Mouse (Mus musculus) gastrocnemius, postnatal 14 days (tissue): ENCODE data around the gene Gm21887. TPM values are rescaled to one million over a fixed set of nuclear protein-coding genes. Genes with fewer than 3 reads are reported as not detected.
"Not testable (repeated sequence)": the region's sequence is repeated elsewhere in the genome, so short reads cannot be mapped to it uniquely, and the experiment has no call there.

ENCODE experiments used
- DNase-seq: peaks from one replicate; pipeline ENCODE4 v3.0.0; 2021; ENCODE audit warnings: mixed read lengths
- intact Hi-C: fragments of 180-260 bp; cut with DNase I; formaldehyde crosslinking; loops from one replicate; pipeline ENCODE4 v1.15.1; 2025; ENCODE audit warnings: low total_unique reads
- total RNA-seq, 2 experiments: library from RNA; stranded (reverse); gene quantifications; 2 replicates each; pipeline ENCODE4 v1.2.3; 2021

The Gm21887 gene
- total RNA-seq, 2 experiments from 2014 or later = 32.5 to 36.1 TPM

DNA sequence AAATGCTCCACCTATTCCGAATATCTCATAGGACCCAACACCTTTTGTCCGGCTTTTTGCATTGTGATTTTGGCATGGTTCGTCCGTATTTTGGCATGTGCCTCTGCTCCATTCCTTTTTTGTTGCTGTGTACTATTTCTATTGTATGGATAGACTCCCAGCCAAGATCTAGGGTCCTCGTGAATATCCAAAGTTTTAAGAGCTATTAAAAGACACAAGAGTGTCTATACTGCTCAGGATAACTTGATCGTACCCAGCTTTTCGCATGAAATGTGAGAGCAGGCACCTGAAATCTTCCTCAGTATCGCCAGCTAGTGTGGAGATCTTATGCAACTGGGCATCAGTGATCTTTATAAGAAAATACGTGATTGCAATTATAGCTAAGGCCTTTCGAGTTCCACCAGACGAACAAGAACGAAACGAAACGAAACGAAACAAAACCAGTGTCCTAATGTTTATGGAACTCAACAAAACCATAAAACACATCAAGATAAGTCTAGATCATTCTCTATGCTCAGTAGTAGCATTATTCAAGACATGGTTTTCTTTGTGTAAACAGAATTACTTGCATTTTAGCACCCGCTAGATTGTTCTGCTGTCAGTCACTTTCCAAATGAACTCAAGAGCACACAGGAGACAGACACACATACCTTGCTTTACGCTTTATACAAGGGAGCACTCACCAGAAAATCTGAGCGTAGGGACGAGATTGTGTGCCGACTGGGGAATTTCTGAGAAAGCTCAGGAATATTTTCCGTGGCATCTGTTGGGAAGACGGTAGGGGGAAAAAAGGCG, 26.7 kb upstream of the Gm21887 start:
- peak; percentile 6 for DNase-seq
- intact Hi-C loops = not testable (repeated sequence)

DNA sequence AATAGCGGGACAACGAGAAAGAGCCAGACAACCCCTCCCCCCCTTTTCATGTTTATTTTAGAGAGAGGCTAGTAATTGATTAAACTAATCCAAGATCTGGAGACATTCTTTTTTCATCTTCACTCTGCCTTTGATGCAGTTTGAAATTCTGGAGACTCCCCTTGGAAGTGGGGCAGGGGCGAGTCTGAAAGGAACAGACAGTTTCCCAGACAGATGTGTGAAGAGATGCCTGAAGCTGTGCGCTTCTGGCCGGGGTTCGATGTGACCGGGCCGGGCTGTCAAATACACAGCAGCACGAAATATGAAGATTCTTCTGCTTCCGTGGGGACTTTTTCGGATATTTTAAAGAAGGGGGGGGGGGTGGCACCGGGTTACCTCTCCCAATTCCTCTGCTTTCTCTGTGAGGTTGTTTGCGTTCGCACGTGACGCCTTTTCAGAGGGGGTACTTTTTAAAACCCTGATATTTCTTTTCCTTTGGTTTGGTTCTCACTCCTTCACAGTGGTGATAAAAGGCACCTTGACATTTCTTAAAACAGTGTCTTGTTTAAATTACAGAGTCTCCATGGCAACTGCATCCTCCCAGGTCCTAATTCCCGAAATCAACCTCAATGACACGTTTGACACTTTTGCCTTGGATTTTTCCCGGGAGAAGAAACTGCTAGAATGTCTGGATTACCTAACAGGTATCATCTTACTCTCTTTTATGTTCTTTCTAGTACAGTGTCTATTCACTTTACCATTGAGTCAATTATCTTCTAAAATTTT, 25.9 kb upstream of the Gm21887 start:
- peak; percentile 9 for DNase-seq
- intact Hi-C loops = not testable (repeated sequence)

DNA sequence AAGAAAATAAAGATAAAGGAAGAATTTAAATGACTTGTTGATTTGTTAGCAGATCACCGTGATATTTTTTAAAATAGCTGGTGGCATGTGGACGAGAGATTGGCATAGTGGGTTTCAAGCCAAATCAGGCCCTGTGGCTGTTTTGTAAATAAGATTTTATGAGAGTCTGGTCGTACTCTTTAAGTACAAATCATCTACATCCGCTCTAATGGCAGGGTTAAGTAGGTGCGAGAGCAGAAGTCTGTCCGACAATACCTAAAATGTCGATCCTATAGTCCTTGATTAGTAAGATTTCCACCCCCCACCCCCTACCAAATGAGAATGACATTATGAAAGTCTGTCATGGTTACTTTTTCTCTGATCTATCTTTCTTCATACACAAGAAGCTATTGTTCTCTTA, 25.1 kb upstream of the Gm21887 start:
- intact Hi-C loops, DNase-seq: not testable (repeated sequence)

DNA sequence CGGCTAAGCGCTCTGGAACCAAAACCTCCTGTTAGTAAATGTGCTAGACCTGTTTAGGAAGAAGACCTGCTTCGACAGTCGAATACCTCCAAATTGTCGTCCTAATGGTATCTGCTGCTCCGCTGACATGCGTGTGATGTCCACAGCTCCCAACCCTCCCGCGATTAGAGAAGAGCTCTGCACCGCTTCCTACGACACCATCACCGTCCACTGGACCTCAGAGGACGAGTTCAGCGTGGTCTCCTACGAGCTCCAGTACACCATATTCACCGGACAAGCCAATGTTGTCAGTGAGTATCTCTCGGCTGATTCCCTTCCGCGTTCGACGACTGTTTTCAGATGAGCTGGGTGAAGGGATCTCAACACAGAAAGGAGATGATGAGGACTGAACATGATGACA, 24.6 kb upstream of the Gm21887 start:
- intact Hi-C loops = not testable (repeated sequence)
- DNase-seq = peak; percentile 11

DNA sequence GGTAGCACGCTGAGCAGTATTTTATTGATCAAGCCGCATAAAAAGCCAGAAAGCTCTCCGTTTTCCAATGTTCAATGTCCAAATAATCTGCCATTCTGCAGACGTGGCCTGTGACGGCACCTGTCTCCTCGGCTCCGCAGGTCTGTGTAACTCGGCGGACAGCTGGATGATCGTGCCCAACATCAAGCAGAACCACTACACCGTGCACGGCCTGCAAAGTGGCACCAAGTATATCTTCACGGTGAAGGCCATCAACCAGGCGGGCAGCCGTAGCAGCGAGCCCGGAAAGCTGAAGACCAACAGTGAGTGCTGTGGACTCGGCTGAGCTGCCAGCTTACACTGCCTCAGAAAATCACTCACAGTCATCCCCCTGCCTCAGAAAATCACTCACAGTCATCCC, 23.7 kb upstream of the Gm21887 start:
- intact Hi-C loops = not testable (repeated sequence)
- DNase-seq = peak; percentile 32

DNA sequence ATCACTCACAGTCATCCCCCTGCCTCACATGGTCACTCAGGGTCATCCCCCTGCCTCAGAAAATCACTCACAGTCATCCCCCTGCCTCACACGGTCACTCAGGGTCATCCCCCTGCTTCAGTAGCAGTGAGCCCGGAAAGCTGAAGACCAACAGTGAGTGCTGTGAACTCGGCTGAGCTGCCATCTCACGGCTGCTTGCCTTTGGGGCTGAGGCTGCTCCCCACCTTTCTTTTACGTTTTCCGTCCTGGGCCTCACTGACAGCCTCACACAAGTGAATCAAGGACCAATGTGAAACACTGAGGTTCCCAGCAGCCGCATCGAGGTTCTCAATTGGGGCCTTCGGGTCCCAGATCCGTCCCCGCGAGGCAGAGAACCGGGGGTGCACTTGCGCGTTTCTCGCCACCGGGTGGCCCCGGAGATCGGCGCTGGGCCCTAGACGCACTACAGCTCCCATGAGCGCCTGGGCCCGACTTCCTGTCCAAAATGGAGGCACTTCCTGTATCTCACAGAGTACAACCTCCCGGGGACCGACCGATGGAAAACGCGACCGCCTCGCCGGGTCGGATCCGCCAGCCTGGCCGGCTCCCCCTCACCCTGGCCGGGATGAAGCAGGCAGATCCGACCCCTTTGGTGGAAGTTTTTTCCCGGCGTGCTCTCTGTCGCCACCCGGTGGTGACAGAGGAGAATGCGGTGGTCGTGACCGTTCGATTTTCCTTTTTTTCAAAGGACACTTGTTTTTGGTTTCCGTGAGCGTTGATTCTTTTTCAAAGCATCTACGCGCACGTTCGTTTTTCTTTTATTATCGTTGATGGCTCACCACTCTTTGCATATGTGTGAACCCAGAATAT, 22.7 kb upstream of the Gm21887 start:
- peak; percentile 79 for DNase-seq
- intact Hi-C loops = not testable (repeated sequence)

DNA sequence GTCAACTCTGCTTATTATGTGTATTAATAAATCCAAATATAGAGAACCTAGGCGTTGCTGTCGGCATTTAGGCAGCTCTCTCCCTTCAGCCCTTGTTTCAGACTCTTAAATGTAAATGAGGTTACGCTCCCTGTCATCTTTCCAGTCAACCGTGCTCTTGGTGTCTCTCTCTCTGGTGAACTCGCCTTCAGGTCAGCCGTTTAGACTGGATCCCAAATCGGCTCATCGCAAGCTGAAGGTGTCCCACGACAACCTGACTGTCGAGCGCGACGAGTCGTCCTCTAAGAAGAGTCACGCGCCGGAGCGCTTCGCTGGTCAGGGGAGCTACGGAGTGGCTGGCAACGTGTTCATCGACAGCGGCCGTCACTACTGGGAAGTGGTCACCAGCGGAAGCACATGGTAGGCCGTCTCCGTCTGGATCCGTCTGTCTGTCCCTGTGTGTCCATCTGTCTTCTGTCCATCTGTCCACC, 22.1 kb upstream of the Gm21887 start:
- DNase-seq = peak; percentile 60
- intact Hi-C loops = not testable (repeated sequence)

DNA sequence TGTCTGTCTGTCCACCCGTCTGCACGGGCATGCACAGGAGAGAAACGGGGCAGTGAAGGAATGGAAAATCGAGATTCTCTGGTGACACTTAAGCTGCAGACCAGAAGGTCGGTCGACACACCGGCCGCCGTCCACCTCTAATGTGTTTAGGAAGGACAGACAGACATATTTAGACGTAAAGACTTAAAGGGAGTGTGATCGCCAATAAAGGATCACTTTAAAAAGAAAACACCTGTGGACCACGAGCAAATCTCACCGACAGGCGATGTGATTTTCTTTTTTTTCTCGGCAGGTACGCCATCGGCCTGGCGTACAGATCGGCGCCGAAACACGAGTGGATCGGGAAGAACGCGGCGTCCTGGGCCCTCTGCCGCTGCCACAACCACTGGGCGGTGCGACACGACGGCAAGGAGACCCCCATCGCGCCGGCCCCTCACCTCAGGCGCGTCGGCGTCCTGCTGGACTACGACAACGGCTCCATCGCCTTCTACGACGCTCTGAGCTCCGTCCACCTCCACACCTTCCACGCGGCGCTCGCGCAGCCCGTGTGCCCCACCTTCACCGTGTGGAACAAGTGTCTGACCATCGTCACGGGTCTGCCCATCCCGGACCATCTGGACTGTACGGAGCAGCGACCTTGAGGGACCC, 20.8 kb upstream of the Gm21887 start:
- intact Hi-C loops = not testable (repeated sequence)
- peak; percentile 55 for DNase-seq

DNA sequence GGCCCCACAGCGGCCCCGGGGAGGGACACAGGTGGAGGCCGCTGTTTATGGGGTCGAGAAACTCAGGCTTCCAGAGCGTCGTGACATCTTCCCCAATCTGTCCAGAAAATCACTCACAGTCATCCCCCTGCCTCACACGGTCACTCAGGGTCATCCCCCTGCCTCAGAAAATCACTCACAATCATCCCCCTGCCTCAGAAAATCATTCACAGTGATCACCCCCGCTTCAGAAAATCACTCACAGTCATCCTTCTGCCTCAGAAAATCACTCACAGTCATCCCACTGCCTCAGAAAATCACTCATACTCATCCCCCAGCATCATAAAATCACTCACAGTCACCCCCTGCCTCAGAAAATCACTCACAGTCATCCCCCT, 20.3 kb upstream of the Gm21887 start:
- intact Hi-C loops, DNase-seq: not testable (repeated sequence)

DNA sequence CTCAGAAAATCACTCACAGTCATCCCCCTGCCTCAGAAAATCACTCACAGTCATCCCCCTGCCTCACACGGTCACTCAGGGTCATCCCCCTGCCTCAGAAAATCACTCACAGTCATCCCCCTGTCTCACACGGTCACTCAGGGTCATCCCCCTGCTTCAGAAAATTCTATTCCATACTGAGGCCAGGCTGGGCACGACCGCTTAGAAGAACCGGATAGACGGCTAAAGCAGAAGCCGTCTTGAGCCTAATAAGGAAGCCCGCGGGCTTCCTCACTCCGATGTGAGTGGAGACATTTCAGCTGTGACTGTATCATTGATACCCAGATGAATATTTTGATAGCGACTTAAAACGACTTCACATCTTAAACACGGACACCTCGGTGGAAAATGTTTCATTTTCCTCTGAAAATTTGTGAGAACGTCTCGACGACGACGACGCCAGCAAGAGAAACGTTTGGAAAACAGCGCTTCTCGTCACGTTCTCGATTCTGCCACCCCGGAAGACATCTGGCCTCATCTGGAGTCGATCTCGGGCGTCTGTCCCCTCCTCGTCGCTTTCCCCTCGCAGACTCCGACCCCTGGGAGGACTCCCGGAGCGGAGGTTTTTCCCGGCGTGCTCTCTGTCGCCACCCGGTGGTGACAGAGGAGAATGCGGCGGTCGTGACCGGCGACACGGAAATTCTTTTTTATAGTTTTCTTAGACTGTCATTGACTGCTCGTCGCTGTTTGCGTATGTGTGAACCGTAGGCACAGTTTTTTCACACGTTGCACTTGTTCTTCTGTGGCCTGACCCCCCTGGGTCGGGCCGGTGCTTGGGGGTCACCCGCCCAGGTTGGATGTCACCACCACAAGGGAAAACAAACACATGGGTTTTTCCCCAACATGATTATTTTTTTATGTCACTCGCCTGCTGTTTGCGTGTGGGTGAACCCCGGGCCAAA, 19.5 kb upstream of the Gm21887 start:
- intact Hi-C loops = not testable (repeated sequence)
- peak; percentile 77 for DNase-seq

DNA sequence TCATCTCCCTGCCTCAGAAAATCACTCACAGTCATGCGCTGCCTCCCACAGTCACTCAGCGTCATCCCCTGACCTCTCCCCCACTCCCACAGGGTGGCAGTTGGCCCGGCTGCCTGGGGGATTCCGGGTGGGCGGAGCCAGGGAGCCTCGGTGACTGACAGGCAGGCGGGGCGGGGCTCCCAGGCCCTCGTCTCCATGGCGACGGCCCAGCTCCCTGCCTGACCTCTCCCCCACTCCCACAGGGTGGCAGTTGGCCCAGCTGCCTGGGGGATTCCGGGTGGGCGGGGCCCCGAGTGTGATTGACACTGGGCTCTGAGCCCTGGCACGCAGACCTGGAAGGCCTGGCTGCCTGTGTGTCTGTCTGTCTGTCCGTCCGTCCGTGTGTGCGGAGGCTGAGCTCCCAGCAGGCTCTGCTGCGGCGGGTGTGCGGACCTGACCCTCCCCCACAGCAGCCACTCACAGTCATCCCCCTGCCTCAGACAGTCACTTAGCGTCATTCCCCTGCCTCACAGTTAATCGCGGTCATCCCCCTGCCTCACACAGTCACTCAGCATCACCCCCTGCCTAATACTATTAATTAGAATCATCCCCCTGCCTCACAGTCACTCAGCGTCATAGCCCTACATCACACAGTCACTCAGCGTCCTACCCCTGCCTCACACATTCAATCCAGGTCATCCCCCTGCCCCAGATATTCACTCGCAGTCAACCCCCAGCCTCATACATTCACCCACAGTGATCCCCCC, 18.2 kb upstream of the Gm21887 start:
- intact Hi-C loops = not testable (repeated sequence)

DNA sequence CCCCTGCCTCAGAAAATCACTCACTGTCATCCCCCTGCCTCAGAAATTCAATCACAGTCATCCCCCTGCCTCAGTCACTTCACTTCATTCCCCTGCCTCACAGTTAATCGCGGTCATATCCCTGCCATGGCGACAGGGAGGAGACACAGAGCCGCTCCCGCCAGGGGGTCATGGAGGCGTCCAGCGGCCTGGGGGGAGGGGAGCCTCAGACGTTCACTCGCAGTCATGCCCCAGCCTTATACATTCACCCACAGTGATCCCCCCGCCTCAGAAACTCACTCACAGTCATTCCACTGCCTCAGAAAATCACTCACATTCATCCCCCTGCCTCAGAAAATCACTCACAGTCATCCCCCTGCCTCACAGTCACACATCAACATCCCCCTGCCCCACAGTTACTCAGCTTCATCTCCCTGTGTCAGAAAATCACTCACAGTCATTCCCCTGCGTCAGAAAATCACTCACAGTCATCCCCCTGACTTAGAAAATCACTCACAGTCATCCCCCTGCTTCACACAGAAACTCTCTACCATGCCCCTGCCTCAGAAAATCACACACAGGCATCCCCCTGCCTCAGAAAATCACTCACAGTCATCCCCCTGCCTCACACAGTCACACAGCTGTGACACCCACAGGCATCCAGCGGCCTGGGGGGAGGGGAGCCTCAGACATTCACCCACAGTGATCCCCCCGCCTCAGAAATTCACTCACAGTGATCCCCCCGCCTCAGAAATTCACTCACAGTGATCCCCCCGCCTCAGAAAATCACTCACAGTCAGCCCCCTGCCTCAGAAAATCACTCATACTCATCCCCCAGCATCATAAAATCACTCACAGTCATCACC, 17.2 kb upstream of the Gm21887 start:
- peak; percentile 8 for DNase-seq
- intact Hi-C loops = not testable (repeated sequence)

More for the DNA sequence above, 18.2 kb upstream of the Gm21887 start:
- DNase-seq = peak; percentile 87

DNA sequence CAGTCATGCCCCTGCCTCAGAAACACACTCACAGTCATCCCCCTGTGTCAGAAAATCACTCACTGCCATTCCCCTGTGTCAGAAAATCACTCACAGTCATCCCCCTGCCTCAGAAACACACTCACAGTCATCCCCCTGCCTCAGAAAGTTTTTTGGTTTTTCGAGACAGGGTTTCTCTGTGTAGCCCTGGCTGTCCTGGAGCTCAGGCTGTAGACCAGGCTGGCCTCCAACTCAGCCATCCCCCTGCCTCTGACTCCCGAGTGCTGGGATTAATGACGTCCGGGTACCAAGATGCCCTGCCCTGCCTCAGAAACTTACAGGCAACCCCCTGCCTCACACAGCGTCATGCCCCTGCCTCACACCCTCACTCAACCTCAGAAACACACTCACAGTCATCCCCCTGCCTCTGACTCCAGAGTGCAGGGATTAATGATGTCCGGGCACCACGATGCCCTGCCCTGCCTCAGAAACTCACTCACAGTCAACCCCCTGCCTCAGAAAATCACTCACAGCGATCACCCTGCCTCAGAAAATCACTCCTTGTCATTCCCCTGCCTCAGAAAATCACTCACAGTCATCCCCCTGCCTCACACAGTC, 16.4 kb upstream of the Gm21887 start:
- DNase-seq = peak; percentile 27
- intact Hi-C loops = not testable (repeated sequence)

DNA sequence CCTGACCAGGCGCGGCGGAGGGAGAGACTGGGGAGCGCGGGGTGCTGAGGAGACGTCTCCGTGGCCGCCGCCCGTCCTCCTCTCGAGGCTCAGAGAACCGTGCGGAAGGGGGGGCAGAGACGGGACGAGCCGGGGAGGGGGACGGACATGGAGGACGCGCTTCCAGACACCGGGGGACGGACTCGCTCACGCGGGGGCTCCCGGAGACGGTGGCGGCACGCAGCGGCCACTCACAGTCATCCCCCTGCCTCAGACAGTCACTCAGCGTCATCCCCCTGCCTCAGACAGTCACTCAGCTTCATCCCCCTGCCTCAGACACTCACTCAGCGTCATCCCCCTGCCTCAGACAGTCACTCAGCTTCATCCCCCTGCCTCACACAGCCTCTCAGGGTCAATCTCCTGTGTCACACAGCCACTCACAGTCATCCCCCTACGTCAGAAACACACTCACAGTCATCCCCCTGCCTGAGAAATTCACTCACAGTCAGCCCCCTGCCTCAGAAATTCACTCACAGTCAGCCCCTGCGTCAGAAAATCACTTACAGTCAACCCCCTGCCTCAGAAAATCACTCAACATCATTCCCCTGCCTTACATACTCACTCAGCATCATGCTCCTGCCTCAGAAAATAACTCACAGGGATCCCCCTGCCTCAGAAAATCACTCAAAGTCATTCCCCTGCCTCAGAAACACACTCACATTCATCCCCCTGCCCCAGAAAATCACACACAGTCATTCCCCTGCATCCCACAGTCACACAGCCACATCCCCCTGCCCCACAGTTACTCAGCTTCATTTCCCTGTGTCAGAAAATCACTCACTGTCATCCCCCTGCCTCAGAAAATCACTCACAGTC, 15.2 kb upstream of the Gm21887 start:
- peak; percentile 75 for DNase-seq
- intact Hi-C loops = not testable (repeated sequence)
